Mouse (Mus musculus) thymus, postnatal 14 days (tissue): Measurements from ENCODE around the gene Emsy.

ENCODE experiments used
- DNase-seq: peaks from one replicate; pipeline ENCODE4 v3.0.0; 2021

The Emsy gene

GRCm38 (mm10) chr7:98656531-98657221 lies at the start of gene Emsy:
Emsy (minus strand) TSS chr7:98656783.
- peak; percentile 91 for DNase-seq

DNA sequence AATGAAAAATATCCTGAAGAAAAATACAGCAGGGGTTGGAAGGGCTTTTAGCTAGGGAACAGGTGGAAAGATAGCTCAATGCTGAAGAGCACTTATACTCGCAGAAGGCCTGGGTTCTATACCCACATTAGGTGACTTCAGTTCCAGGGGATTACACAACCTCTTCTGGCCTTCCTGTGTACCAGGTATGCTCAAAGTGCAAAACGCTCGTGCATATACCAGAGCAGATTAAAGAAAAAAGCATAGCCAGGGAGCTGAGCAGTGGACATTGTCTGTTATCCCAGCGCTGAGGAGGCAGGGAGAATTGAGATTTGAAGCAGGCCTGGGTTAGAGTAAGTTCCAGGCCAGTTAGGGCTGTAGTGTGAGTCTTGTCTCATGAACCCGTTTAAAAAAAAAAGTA lies 47.7 kb upstream of the Emsy start:
- DNase-seq: no peak

GRCm38 (mm10) chr7:98703365-98703881 lies 46.8 kb upstream of the Emsy start:
- DNase-seq: peak; percentile 70

GRCm38 (mm10) chr7:98702283-98703240 lies 46.0 kb upstream of the Emsy start, which contains the start of gene Thap12:
Thap12 (plus strand) TSS chr7:98703103.
- DNase-seq: peak; percentile 100

GRCm38 (mm10) chr7:98701771-98702170 lies 45.2 kb upstream of the Emsy start:
- peak; percentile 30 for DNase-seq

DNA sequence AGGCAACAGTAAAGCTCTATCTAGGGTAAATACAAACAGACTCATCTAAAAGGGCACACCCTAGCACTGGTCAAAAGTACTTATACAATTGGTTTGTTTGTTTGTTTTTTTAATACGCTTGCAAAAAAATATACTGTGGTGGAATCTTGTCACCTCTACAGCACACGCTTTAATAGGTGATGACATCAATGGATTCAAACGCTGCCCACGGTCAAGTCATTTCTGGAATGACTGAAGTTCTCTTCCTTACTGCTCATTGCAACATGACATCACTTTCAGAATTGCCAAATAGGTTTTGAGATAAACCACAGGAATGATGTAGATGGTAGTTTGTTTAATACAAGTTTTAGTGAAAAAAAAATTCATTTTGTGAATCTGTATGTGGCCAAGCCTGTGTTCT lies 42.0 kb upstream of the Emsy start:
- no peak for DNase-seq

GRCm38 (mm10) chr7:98698041-98698440 lies 41.5 kb upstream of the Emsy start:
- no peak for DNase-seq

DNA sequence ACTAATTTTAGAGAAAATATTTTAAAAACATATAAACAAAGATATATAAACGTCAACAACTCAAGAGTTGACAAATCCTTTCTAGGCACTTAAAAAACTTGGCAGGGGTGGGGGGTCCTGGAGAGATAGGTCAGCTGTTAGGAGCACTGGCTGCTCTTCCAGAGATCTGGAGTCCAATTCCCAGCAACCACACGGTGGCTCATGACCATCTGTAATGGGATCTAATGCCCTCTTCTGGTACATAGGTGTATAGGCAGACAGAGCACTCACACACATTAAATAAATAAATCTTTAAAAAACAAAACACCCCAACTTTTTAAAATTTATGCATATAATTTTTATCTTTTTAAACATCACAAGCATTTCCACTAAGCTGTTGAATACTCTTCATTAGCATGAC lies 40.9 kb upstream of the Emsy start:
- no peak for DNase-seq

GRCm38 (mm10) chr7:98694046-98694445 lies 37.5 kb upstream of the Emsy start:
- DNase-seq: peak; percentile 83

- DNase-seq: peak; percentile 36
Observed at GRCm38 (mm10) chr7:98692761-98693546, 36.4 kb upstream of the Emsy start.

- no peak for DNase-seq
Observed at GRCm38 (mm10) chr7:98690831-98691230, 34.2 kb upstream of the Emsy start.

GRCm38 (mm10) chr7:98690126-98690525 lies 33.5 kb upstream of the Emsy start:
- DNase-seq: no peak

GRCm38 (mm10) chr7:98685895-98686294 lies 29.3 kb upstream of the Emsy start:
- DNase-seq: no peak

- no peak for DNase-seq
Observed at GRCm38 (mm10) chr7:98682821-98683220, 26.2 kb upstream of the Emsy start.

DNA sequence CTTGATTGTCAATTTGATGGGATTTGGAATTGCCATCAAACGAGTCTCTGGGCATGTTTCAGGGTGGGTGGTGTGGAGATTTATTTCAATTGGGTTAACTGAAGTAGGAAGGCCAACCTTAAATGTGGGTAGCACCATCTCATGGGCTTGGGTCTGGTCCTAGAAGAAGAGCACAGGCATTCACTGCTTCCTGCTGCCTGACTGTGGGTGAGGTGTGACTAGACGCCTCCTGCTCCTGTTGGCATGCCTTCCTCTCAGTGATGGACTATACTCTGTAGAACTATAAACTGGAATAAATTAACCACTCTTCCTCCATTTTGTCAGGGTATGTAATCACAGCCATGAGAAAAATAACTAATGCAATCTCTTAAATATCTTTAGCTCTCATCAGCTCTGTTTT lies 24.1 kb upstream of the Emsy start:
- DNase-seq: no peak

- no peak for DNase-seq
Observed at GRCm38 (mm10) chr7:98678441-98678840, 21.9 kb upstream of the Emsy start.

DNA sequence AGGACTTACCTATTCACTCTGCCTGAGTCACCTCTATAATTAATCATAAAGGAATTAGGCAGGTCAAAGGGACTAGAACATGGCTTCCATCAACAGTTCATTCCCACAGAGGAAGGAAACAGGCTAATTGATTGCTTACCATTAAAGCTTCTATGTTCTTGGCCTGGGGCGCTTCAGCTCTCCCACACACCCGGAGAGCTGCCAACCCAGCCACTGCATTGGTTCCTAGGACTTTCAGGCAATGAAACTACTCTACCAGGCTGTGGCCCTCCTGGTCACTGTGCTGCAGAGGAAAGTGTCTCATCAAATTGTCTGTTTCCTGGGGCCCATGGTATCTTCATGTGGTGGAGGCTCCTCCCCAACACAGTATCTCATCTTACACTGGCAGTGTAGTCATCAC lies 20.9 kb upstream of the Emsy start:
- no peak for DNase-seq

- DNase-seq: no peak
Observed at GRCm38 (mm10) chr7:98674344-98674743, 17.8 kb upstream of the Emsy start.

- no peak for DNase-seq
Observed at GRCm38 (mm10) chr7:98672241-98672955, 15.8 kb upstream of the Emsy start.

GRCm38 (mm10) chr7:98671416-98671815 lies 14.8 kb upstream of the Emsy start:
- DNase-seq: no peak

DNA sequence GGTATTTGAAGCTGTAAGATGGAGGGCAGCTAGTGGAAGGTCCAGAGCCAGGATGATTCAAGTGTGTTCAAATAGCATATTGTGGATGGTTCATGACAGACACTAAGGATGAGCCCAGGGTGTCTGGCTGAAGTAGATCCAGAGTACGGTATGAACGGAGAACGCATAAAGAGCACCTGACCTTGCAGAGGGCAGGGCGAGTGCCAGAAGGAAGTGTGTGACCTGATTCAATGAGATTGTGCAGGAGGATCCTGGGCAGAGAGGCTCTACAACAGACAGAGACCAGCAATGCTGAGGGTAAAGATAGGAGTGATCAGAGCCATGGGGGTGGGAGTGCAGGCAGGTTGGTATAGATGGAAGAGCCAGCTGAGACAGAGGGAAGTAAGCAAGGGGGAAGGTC lies 14.2 kb upstream of the Emsy start:
- DNase-seq: no peak
